Mouse (Mus musculus) gastrocnemius, adult 2 months (tissue): ENCODE data around the gene Tmem182. TPM values are rescaled to one million over a fixed set of nuclear protein-coding genes. Genes with fewer than 3 reads are reported as not detected.

Source experiments
- DNase-seq: peaks from one replicate; pipeline ENCODE4 v3.0.0; 2022
- H3K27ac ChIP-seq: fragments of 200-600 bp; 2 replicates; pipeline ENCODE4 v1.8.1; 2022; ENCODE audit warnings: mild to moderate bottlenecking
- H3K4me3 ChIP-seq: fragments of 200-600 bp; 2 replicates; pipeline ENCODE4 v1.8.1; 2022; ENCODE audit warnings: mild to moderate bottlenecking, moderate library complexity
- CTCF ChIP-seq: fragments of 200-600 bp; IDR thresholded peaks from 2 replicates; pipeline ENCODE4 v1.8.1; 2022; ENCODE audit warnings: antibody characterized with exemption, mild to moderate bottlenecking, moderate library complexity
- intact Hi-C: fragments of 180-260 bp; cut with DNase I; formaldehyde crosslinking; loops from one replicate; pipeline ENCODE4 v1.15.1; 2025
- total RNA-seq, 2 experiments: library from RNA; stranded (reverse); gene quantifications; 2 replicates each; pipeline ENCODE4 v1.2.3; 2021

The Tmem182 gene
- total RNA-seq, 2 experiments from 2014 or later = 181 to 243 TPM

- no peak overlapping the region for H3K27ac ChIP-seq
- TF ChIP-seq CTCF = no peak
- no peak overlapping the region for H3K4me3 ChIP-seq
- intact Hi-C loops = no loop called here
- DNase-seq = no peak
Measured at GRCm38 (mm10) chr1:40776763-40777162, 28.6 kb upstream of the Tmem182 start.

DNA sequence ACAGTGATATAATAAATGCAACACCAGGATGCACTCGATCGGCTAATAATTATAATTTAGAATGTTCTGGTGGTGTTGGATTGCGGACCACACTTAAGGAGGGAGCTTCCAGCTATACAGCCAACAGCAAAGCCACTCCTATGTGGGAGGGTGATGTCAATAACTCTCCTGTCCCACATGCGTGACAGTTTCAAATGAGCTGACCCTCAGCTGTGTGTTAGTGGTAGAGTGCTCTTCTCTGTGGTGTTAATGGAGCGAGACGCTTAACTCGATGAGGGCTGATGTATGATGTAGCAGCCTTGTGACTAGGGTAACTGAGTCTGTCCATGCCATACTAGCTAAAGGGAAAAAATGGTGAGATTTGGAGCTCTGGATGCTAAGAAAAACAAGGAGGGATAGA is 22.0 kb upstream of the Tmem182 start:
- intact Hi-C loops = no loop called here
- no peak overlapping the region for H3K4me3 ChIP-seq
- DNase-seq = no peak
- H3K27ac ChIP-seq = no peak overlapping the region
- no peak for TF ChIP-seq CTCF

- DNase-seq = no peak
- TF ChIP-seq CTCF = no peak
- Histone ChIP-seq H3K27ac (no peak overlapping the region), H3K4me3 (no peak overlapping the region)
- intact Hi-C loops = no loop called here
Measured at GRCm38 (mm10) chr1:40784306-40784705, 21.1 kb upstream of the Tmem182 start.

- no peak overlapping the region for H3K27ac ChIP-seq
- no peak for DNase-seq
- TF ChIP-seq CTCF = no peak
- intact Hi-C loops = no loop called here
- no peak overlapping the region for H3K4me3 ChIP-seq
Measured at GRCm38 (mm10) chr1:40785876-40786445, 19.4 kb upstream of the Tmem182 start.

- intact Hi-C loops = no loop called here
- H3K4me3 ChIP-seq = no peak overlapping the region
- TF ChIP-seq CTCF = no peak
- DNase-seq = no peak
- H3K27ac ChIP-seq = no peak overlapping the region
Measured at GRCm38 (mm10) chr1:40788956-40789355, 16.4 kb upstream of the Tmem182 start.

- no peak for DNase-seq
- Histone ChIP-seq H3K27ac (peak overlapping the region; percentile 76), H3K4me3 (peak overlapping the region; percentile 77)
- intact Hi-C loops = loop anchor here (10.0 kb wide), 1 partner anchor 185 kb away; no protein-coding TSS in a partner anchor
- TF ChIP-seq CTCF = no peak
Measured at GRCm38 (mm10) chr1:40789666-40790233, 15.7 kb upstream of the Tmem182 start.

DNA sequence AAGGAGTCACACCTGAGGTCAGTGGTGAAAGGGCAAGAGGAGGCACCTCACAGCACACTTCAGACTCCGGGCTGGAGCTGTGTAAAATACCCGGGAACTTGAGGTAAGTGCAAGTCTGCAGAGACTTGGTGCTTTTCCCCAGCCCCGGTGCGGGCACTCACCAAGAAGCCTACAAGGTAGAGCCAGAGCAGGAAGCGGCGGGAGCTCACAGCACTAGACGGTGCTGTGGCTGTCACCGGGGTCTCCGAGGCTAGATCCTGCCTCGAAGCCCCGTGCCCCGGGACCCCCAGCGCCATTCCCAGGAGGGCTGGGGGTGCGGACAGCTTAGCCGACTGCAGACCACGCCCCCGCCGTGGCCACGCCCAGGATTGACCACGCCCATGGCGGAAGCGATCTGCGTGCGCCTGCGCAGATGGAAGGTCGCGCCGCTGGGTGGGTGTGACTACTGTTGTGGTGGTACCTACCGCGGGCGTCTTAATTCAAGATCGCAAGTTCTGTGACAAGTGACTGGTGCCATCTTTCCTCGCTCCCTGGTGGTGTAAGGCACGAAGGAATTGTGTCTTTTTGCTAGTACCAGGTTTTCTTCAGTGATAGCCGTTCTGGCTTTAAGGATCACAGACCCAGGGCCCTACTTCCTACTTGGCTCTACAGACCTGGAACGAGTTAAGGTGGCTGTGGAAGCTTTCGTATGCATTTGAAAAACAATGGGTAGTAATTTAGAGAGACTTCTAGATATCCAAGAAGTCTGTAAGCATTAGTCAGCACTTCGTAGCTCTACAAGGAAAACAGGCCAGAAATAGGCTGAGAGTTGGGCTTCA is 14.9 kb upstream of the Tmem182 start, which contains the start of gene Mfsd9:
Gene Mfsd9 (minus strand): TSS at position 364 of the 818 bp plus-strand sequence.
- TF ChIP-seq CTCF = no peak
- peak; percentile 91 for DNase-seq
- H3K27ac ChIP-seq = peak within 1 kb of the TSS; percentile 76
- intact Hi-C loops = loop anchor here (10.0 kb wide), 1 partner anchor 184 kb away; no protein-coding TSS in a partner anchor
- H3K4me3 ChIP-seq = peak within 1 kb of the TSS; percentile 77

- DNase-seq = no peak
- H3K4me3 ChIP-seq = no peak overlapping the region
- no peak overlapping the region for H3K27ac ChIP-seq
- intact Hi-C loops = loop anchor here (10.0 kb wide), 1 partner anchor 179 kb away; no protein-coding TSS in a partner anchor
- TF ChIP-seq CTCF = no peak
Measured at GRCm38 (mm10) chr1:40795508-40795907, 9.9 kb upstream of the Tmem182 start.

GRCm38 (mm10) chr1:40797348-40797747 is 8.1 kb upstream of the Tmem182 start:
- Histone ChIP-seq H3K27ac (no peak overlapping the region), H3K4me3 (no peak overlapping the region)
- intact Hi-C loops = loop anchor here (10.0 kb wide), 1 partner anchor 177 kb away; no protein-coding TSS in a partner anchor
- peak; percentile 72 for DNase-seq
- peak; percentile 89 for TF ChIP-seq CTCF

DNA sequence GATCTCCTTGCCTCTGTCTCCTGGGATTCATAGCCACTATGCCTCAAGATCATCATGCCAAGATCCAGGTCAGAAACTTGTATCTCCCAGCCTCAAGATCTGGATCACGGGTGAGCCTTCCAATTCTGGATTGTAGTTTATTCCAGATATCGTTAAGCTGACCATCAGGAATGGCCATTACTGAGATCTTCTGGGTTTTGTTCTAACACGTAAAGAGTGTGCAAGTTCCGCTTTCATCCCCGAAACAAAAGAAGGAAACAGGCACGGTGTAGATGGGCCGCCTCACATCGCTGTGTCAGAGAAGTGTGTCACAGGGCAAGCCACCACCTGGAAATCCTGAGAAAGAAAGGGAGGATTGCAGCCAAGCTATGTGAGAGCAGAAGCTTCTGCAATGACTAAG is 6.3 kb upstream of the Tmem182 start:
- DNase-seq = no peak
- H3K27ac ChIP-seq = no peak overlapping the region
- intact Hi-C loops = loop anchor here (10.0 kb wide), 1 partner anchor 176 kb away; no protein-coding TSS in a partner anchor
- no peak overlapping the region for H3K4me3 ChIP-seq
- TF ChIP-seq CTCF = no peak

DNA sequence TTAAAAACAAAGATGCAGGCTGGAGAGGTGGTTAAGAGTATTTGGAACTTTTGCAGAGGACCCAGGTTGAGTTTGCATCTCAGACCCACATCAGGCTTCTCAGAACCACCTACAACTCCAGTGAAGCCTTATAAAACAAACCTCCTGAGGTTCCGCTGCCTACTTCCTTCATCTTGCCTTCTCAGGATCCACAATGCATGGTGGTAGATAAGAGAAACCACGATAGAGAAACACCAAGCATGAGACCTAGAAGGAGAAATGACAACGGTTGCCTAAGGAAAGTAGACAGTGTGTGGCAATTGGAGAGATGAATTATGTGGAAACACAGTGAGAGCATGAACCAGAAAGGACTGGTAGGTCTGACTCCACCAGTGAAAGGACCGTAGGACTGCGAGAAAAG is 4.5 kb upstream of the Tmem182 start:
- intact Hi-C loops = no loop called here
- no peak for TF ChIP-seq CTCF
- Histone ChIP-seq H3K4me3 (no peak overlapping the region), H3K27ac (no peak overlapping the region)
- DNase-seq = no peak

GRCm38 (mm10) chr1:40802759-40803158 is 2.6 kb upstream of the Tmem182 start:
- Histone ChIP-seq H3K27ac (peak overlapping the region; percentile 95; the same call in 1 of the 2 replicates), H3K4me3 (no peak overlapping the region)
- intact Hi-C loops = loop anchor here (1.0 kb wide), 1 partner anchor 42 kb away; no protein-coding TSS in a partner anchor
- TF ChIP-seq CTCF = peak; percentile 89
- DNase-seq = peak; percentile 59

- TF ChIP-seq CTCF = no peak
- DNase-seq = no peak
- Histone ChIP-seq H3K27ac (peak overlapping the region; percentile 95), H3K4me3 (no peak overlapping the region)
- intact Hi-C loops = no loop called here
Measured at GRCm38 (mm10) chr1:40804118-40804517, 1.3 kb upstream of the Tmem182 start.
